Mouse (Mus musculus) liver, adult 2 months (tissue): Measurements from ENCODE around the gene Gorasp1.

ENCODE experiments used
- CTCF ChIP-seq: fragments of 200-500 bp; IDR thresholded peaks from 2 replicates; pipeline ENCODE4 v1.5.1; 2011; ENCODE audit warnings: low read depth, low read length, control low read depth
- POLR2A ChIP-seq: fragments of 200-500 bp; IDR thresholded peaks from 2 replicates; pipeline ENCODE4 v1.6.1; 2011; ENCODE audit warnings: low read length, control low read depth; ENCODE audit not compliant: insufficient read depth; ENCODE audit errors: extremely low read depth

DNA sequence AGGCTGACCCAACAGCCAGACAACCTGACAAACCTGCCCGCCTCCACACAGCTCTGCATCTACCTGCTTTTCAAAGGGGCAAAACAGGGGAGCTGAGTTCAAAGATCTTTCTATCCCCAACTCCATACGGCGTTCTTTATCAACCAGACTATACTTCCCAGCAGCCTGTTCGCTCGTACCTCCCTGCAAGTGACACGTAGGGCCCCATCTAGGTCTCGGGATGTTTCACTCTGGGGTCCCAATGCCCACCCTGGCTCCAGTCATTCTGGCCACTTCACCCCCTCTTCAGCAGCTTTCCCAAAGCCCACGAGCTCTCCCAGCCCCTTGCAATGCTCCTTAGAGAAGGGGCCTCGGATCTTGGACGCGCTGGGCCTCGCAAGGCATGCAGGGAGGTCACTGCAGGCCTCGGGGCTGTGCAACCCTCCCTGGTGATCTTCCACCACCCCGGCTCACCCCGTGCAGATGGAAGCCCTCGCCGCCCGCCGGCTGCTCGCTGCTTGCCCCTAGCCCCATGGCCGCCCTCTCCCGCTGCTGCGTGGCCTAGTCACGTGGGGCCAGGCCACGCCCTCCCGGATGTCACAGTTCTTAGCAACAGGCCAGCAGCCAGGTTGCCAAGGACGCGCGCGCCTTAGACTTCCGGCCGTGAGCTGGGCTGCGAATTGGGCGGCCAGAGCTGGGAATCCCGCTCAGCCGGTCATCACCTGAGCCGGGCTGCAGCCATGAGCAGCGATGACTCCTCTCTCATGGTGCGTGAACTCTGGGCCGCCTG is at the start of gene Gorasp1, which contains the start of gene Ttc21a:
- TF ChIP-seq POLR2A (peak; percentile 92), CTCF (no peak)
